Mouse (Mus musculus): ENCODE measurements around the gene Plcb1. TPM values are rescaled to one million over a fixed set of nuclear protein-coding genes. Genes with fewer than 3 reads are reported as not detected.

Plcb1 gene
- polyA plus RNA-seq, 1 experiment, result 0.46 TPM

DNA sequence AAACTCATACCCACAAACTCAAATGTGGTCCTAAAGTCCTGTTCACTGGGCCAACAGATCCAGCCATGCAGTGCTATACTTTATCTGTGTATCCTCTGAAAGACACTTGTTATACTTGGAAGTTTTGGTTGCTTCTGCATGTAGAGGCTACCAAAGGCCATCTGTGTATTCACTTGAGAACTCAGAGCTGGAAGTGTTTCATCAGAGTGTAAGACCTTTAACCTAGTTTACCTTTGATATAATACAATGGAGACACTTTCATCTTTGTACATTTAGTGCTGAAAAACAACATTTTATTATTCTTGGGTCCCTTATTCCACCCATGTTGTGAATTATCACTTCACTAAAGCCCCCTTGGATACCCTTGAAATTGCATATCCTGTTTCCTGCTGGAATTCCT is 70.4 kb downstream of the Plcb1 start:
- peaks cover 17% of the 10 kb centered on the region; the same call in 1 of the 2 replicates for H3K4me1 ChIP-seq
- TF ChIP-seq GATA1 (IDR thresholded peaks at IDR 0.05; ENCODE audit: borderline replicate concordance, low read length) (no peak), FLI1 (IDR thresholded peaks at IDR 0.05; ENCODE audit: low read length) (no peak)
- H3K36me3 ChIP-seq (replicated peaks; ENCODE audit: low read length), result no peaks in the 10 kb centered on the region
- H3K4me3 ChIP-seq (replicated peaks), result no peak overlapping the region
- no peaks in the 10 kb centered on the region for H3K9me3 ChIP-seq
- H3K27me3 ChIP-seq (replicated peaks), result no peaks in the 10 kb centered on the region

DNA sequence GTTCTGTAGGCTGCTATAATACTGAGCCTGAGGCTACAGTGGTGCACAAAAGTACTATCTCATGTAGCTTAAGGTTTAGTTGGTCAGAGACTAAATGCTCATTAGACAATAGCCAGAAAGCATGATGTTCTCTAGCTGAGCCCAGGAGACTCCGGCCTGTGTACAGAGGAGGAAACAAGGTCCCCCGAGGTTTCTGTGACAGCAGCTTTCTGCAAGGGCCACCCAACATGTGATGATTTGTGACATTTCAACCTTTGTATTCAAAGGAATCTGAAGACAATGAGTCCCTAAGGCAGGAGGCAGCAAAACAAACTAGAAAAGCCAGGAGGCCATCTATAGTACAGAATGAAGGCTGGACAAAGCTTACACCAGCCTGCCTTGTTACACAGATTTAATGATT is 70.8 kb downstream of the Plcb1 start:
- Histone ChIP-seq H3K27me3 (replicated peaks) (no peaks in the 10 kb centered on the region), H3K4me3 (replicated peaks) (no peak overlapping the region), H3K36me3 (replicated peaks; ENCODE audit: low read length) (no peaks in the 10 kb centered on the region), H3K4me1 (peaks cover 16% of the 10 kb centered on the region; the same call in 1 of the 2 replicates), H3K9me3 (no peaks in the 10 kb centered on the region)
- TF ChIP-seq GATA1 (IDR thresholded peaks at IDR 0.05; ENCODE audit: borderline replicate concordance, low read length), result no peak
- TF ChIP-seq FLI1 (IDR thresholded peaks at IDR 0.05; ENCODE audit: low read length), result no peak

DNA sequence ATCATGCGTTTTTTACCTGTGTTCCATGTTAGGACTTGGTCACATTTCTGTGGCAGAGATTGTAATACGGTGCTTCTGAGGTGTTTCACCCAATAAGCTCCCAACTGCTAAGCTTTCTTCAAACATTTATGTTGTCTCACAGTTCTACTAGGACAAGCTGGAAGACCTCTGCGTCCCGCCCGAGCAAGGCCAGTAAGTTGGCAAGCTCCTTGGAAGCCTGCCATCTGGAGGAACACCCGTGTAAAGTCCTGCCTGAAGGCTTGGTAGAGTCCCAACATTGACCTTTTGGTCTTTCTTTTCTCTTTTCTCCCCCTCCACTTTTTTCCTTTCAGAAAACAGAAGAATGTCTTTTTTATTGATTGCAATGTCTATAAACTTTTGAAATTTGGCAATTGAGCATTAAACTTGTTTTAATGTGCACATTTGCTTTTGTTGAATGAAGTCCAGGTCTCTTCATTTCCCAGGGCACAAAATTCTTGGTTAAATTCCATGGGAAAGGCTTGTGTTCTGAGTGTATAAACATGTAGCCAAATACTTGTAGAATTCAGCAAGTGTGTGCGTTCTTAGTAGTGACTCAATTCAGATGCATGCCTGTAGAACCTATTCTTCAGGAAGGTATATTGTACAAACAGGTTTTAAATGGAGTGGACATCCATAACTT is 79.2 kb downstream of the Plcb1 start:
- no peaks in the 10 kb centered on the region for H3K27me3 ChIP-seq (replicated peaks)
- no peaks in the 10 kb centered on the region for H3K9me3 ChIP-seq
- no peaks in the 10 kb centered on the region for H3K36me3 ChIP-seq (replicated peaks; ENCODE audit: low read length)
- H3K4me1 ChIP-seq, result peaks cover 19% of the 10 kb centered on the region
- H3K4me3 ChIP-seq (replicated peaks), result no peak overlapping the region
- TF ChIP-seq FLI1 (IDR thresholded peaks at IDR 0.05; ENCODE audit: low read length) (no peak), GATA1 (IDR thresholded peaks at IDR 0.05; ENCODE audit: borderline replicate concordance, low read length) (no peak)

DNA sequence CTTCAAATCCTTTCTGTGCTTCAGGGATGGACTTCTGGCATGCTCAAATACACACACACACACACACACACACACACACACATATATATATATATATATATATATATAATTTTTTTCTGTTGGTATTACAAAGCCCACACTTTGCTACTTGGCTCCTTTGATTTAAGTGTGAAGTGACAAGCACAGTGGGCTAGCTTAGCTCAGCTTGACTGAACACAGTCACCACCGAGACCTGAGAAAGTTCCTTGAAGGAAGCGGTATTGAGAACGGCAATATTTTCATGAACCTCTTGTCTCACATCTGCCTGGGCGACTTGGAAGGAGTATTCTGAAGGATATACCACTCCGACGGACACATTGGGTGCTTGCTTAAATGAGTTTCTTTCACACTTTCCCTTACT is 81.5 kb downstream of the Plcb1 start:
- Histone ChIP-seq H3K4me1 (peaks cover 41% of the 10 kb centered on the region), H3K36me3 (replicated peaks; ENCODE audit: low read length) (no peaks in the 10 kb centered on the region), H3K4me3 (replicated peaks) (no peak overlapping the region), H3K27me3 (replicated peaks) (no peaks in the 10 kb centered on the region), H3K9me3 (no peaks in the 10 kb centered on the region)
- no peak for TF ChIP-seq FLI1 (IDR thresholded peaks at IDR 0.05; ENCODE audit: low read length)
- no peak for TF ChIP-seq GATA1 (IDR thresholded peaks at IDR 0.05; ENCODE audit: borderline replicate concordance, low read length)

DNA sequence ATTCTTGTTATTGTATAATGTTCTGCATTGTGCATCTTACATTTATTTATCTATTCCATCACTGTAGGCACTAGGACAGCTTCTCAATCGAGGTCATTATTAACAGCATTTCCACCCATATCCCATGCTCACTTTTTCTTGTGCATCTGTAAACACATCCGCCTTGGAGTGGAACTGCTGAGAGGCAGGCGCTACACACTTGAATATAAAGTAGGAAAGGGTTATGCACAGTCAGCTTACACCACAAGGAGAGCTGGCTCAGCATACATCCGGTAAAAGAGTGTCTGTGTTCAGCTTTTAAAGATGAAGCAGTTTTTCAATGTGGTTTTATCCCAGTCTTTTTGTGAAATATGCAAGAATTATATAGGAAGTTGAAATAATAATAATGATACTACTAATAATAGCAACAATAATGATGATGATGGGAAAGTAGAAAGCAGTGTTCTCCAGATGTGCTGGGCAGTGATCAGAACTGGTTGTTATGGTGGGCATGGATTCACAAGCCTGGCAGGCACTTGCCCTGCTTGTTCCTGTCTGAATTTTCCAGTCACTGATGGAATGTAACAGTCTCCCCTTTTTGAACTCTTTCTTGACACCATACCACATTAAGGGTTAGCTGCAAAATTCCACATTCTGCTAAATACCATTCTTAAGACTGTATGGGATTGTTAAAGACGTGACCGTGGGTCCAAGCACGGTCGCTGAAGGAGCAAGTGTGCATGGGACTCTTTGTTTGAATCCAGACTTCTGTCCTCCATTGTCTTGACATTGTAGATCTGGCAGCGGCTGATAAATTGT is 86.0 kb downstream of the Plcb1 start:
- Histone ChIP-seq H3K27me3 (replicated peaks) (no peaks in the 10 kb centered on the region), H3K4me3 (replicated peaks) (peak overlapping the region; percentile 82), H3K36me3 (replicated peaks; ENCODE audit: low read length) (no peaks in the 10 kb centered on the region), H3K9me3 (no peaks in the 10 kb centered on the region), H3K4me1 (peaks cover 57% of the 10 kb centered on the region)
- TF ChIP-seq GATA1 (IDR thresholded peaks at IDR 0.05; ENCODE audit: borderline replicate concordance, low read length), result no peak
- TF ChIP-seq FLI1 (IDR thresholded peaks at IDR 0.05; ENCODE audit: low read length), result no peak

DNA sequence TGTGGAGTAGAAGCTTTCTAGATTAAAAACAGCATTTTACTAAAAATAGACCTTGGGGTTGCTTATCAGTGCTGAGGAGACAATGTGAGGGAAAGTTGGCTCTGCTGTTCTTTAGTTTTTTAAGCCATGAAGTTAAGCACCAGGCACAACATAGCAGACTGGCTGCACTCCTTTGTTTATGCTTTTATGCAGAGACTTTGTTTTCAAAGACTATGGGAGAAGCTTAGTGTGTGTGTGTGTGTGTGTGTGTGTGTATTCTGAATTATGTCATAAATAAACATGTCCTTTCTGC is 86.6 kb downstream of the Plcb1 start:
- TF ChIP-seq GATA1 (IDR thresholded peaks at IDR 0.05; ENCODE audit: borderline replicate concordance, low read length) (no peak), FLI1 (IDR thresholded peaks at IDR 0.05; ENCODE audit: low read length) (no peak)
- Histone ChIP-seq H3K9me3 (no peaks in the 10 kb centered on the region), H3K4me3 (replicated peaks) (peak overlapping the region; percentile 82), H3K27me3 (replicated peaks) (no peaks in the 10 kb centered on the region), H3K4me1 (peaks cover 58% of the 10 kb centered on the region), H3K36me3 (replicated peaks; ENCODE audit: low read length) (no peaks in the 10 kb centered on the region)

DNA sequence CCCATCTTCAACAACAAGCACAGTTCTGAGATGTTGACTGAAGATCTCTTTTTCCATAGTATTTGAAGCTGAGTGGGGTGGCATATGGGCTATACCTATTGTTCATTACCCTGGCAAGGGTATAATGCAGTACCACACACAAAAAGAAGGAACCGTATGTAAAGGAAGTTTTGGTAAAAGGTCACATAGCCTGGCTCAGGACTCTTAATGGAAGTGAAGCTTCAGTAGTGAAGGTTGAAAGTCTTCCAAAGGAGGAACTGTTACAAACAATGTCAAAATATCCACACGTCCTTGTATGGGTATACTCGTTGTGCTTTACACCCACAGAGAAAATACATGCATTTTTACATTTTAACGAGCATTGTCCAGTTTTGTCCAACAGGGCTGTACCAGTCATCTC is 91.3 kb downstream of the Plcb1 start:
- Histone ChIP-seq H3K9me3 (no peaks in the 10 kb centered on the region), H3K36me3 (replicated peaks; ENCODE audit: low read length) (no peaks in the 10 kb centered on the region), H3K27me3 (replicated peaks) (no peaks in the 10 kb centered on the region), H3K4me3 (replicated peaks) (no peak overlapping the region), H3K4me1 (peaks cover 37% of the 10 kb centered on the region)
- TF ChIP-seq FLI1 (IDR thresholded peaks at IDR 0.05; ENCODE audit: low read length) (no peak), GATA1 (IDR thresholded peaks at IDR 0.05; ENCODE audit: borderline replicate concordance, low read length) (no peak)

DNA sequence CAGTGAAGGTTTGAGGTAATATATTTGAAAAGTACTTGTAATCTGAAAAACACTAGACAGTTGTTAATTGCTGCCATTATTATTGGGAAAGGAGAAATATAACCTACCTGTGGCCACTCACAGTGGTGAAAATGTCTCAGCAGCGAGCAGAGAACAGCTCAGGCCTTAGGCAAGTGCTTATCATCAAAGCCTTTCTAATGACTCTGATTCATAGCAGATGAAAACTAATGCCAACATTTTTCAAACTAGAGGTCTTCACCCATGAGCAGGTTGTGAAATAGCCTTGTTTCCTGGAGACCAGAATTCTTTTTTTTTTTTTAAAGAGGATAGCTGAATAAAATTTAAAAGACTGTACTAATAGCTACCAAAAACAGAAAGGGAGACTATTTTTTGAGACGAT is 105.3 kb downstream of the Plcb1 start:
- H3K4me1 ChIP-seq, result peaks cover 11% of the 10 kb centered on the region; the same call in 1 of the 2 replicates
- no peak for TF ChIP-seq GATA1 (IDR thresholded peaks at IDR 0.05; ENCODE audit: borderline replicate concordance, low read length)
- no peak for TF ChIP-seq FLI1 (IDR thresholded peaks at IDR 0.05; ENCODE audit: low read length)

DNA sequence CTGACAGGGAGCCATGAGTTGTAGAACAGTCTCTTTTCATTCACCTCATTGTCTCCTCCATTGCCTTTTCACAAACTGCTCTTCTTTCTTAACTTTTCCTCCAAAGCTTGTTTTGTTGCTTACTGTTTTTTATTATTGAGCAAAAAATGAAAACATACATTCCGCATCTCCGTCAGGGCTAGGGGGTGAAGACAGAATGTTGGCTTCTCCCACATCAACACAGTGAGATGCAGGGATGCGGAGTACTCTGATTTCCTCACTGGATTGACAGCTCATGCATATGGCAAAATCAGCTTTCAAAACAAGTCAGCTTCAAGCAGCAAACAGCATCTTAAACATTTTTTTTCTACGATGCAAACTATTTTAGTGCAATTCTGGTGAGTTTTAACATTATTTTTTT is 108.9 kb downstream of the Plcb1 start:
- no peaks in the 10 kb centered on the region for H3K36me3 ChIP-seq (replicated peaks; ENCODE audit: low read length)
- no peaks in the 10 kb centered on the region for H3K9me3 ChIP-seq
- H3K27me3 ChIP-seq (replicated peaks), result no peaks in the 10 kb centered on the region
- peaks cover 15% of the 10 kb centered on the region; the same call in 1 of the 2 replicates for H3K4me1 ChIP-seq
- TF ChIP-seq GATA1 (IDR thresholded peaks at IDR 0.05; ENCODE audit: borderline replicate concordance, low read length) (no peak), FLI1 (IDR thresholded peaks at IDR 0.05; ENCODE audit: low read length) (no peak)
- no peak overlapping the region for H3K4me3 ChIP-seq (replicated peaks)

More for the DNA sequence above, 105.3 kb downstream of the Plcb1 start:
- Histone ChIP-seq H3K27me3 (replicated peaks) (no peaks in the 10 kb centered on the region), H3K9me3 (no peaks in the 10 kb centered on the region), H3K4me3 (replicated peaks) (no peak overlapping the region), H3K36me3 (replicated peaks; ENCODE audit: low read length) (no peaks in the 10 kb centered on the region)

DNA sequence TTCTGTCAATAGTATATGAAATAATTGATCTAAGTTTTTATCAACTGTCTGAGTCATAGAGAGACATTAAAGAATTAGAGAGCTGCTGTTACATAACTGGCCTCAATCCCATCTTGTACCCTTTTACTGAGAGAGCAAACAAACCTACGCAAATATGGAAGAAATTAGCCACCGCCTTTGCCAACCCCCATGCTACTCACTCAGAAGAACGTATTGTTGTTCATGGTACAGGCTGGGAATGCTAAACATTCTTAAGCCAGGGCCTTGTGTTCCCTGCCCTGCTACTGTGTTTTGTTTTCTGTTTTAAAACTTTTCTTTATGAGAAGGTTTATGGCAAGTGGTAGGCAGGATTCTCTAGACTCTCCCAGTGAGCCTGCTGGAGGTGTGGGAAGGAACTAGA is 110.3 kb downstream of the Plcb1 start:
- TF ChIP-seq GATA1 (IDR thresholded peaks at IDR 0.05; ENCODE audit: borderline replicate concordance, low read length) (no peak), FLI1 (IDR thresholded peaks at IDR 0.05; ENCODE audit: low read length) (no peak)

More for the DNA sequence above, 110.3 kb downstream of the Plcb1 start:
- Histone ChIP-seq H3K4me3 (replicated peaks) (no peak overlapping the region), H3K9me3 (no peaks in the 10 kb centered on the region), H3K4me1 (peaks cover 21% of the 10 kb centered on the region), H3K36me3 (replicated peaks; ENCODE audit: low read length) (no peaks in the 10 kb centered on the region), H3K27me3 (replicated peaks) (no peaks in the 10 kb centered on the region)

Data from megakaryocyte, embryonic 14.5 days (primary cell).